Mouse (Mus musculus) common myeloid progenitor, adult 5-6 weeks (primary cell): ENCODE measurements around the gene Svs5. TPM values are rescaled to one million over a fixed set of nuclear protein-coding genes. Genes with fewer than 3 reads are reported as not detected.

Source experiments
- ATAC-seq: replicated peaks from 2 replicates; pipeline ENCODE4 v1.8.0; 2016; ENCODE audit warnings: low read depth, mild to moderate bottlenecking, moderate TSS enrichment, inconsistent platforms; ENCODE audit not compliant: poor library complexity, severe bottlenecking
- total RNA-seq: library from RNA; stranded (forward); fragments of 200-1000, 187-1606 nt; gene quantifications from 2 replicates; pipeline ENCODE4 v1.2.3, GENCODE M21; 2017

Svs5 gene
- total RNA-seq, 1 experiment from 2014 or later: not detected

DNA sequence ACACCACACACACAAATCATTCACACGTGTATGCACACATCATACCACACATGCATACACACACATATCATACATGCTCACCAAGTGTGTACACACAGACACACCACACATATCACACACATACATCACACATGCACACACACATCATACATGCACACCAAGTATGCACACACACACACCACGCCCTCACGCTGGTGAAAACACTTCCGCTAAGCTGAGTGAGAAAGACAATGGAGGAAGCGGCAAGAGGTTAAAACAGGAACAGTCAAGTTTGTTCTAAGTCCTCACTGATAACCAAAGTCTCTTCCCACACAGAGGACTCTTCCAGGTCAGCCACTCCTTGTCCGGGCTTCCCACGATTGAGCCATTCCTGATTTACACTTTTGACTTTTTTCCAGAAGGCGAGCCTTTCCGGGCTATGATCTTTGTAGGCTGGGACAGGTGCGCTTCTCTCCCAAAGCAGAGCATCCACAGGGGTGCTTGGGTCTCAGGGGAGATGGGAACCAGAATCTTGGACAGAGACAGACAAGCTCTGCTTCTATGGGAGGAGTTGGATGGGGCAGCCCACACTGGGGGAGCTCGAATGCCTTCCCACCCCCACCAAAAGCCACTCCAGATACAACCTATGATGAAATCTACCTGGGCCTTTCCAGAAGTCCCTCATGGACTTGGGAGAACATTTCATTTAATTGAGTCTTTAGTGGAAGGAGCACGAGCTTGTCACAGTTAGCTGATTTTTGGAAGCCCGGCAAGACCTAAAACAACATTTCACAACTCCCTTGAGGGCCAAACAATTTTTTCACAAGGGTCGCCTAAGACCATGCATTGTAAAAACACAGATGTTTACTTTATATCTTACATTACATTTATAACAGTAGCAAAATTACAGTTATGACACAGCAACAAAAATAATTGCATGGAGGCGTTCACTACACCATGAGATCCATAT lies 45.2 kb downstream of the Svs5 start:
- no peak for ATAC-seq

GRCm38 (mm10) chr2:164381726-164382125 lies 49.2 kb downstream of the Svs5 start:
- ATAC-seq: no peak

- no peak for ATAC-seq
These were observed 50.4 kb downstream of the Svs5 start for GRCm38 (mm10) chr2:164382971-164383370.

Other genes starting within 250 kb of the Svs5 start
- 0.59 TPM in 1 of 2 replicates, not detected in the other for gene Kcns1, start 161.6 kb upstream of the Svs5 start, total RNA-seq
- not detected in 2 replicates for gene Wfdc5, start 150.0 kb upstream of the Svs5 start, total RNA-seq
- not detected in 2 replicates for gene Wfdc12, start 142.1 kb upstream of the Svs5 start, total RNA-seq
- not detected in 2 replicates for gene Wfdc15a, start 132.6 kb upstream of the Svs5 start, total RNA-seq
- gene Wfdc15b, start 111.1 kb upstream of the Svs5 start, total RNA-seq: not detected in 2 replicates
- not detected in 2 replicates for gene Svs2, start 94.3 kb upstream of the Svs5 start, total RNA-seq
- not detected in 2 replicates for gene Svs3b, start 76.1 kb upstream of the Svs5 start, total RNA-seq
- gene Svs4, start 54.3 kb upstream of the Svs5 start, total RNA-seq: not detected in 2 replicates
- gene Svs3a, start 43.5 kb upstream of the Svs5 start, total RNA-seq: not detected in 2 replicates
- gene Svs6, start 16.0 kb upstream of the Svs5 start, total RNA-seq: not detected in 2 replicates
- gene Slpi, start 56.4 kb downstream of the Svs5 start, total RNA-seq: 10.1 and 10.4 TPM in 2 replicates
- not detected in 2 replicates for gene Rbpjl, start 70.4 kb downstream of the Svs5 start, total RNA-seq
- not detected in 2 replicates for gene Matn4, start 72.4 kb downstream of the Svs5 start, total RNA-seq
- 0.05 TPM in 1 of 2 replicates, not detected in the other for gene Sdc4, start 111.1 kb downstream of the Svs5 start, total RNA-seq
- 8.9 and 13.4 TPM in 2 replicates for gene Sys1, start 124.2 kb downstream of the Svs5 start, total RNA-seq
- 0.46 TPM in 1 of 2 replicates, not detected in the other for gene Gm20458, start 128.2 kb downstream of the Svs5 start, total RNA-seq
- not detected in 2 replicates for gene Trp53tg5, start 141.0 kb downstream of the Svs5 start, total RNA-seq
- 0.18 TPM in 1 of 2 replicates, not detected in the other for gene Dbndd2, start 153.4 kb downstream of the Svs5 start, total RNA-seq
- 30.6 and 33.2 TPM in 2 replicates for gene Pigt, start 164.8 kb downstream of the Svs5 start, total RNA-seq
- not detected in 2 replicates for gene Wfdc2, start 229.7 kb downstream of the Svs5 start, total RNA-seq
- not detected in 2 replicates for gene Spint3, start 240.7 kb downstream of the Svs5 start, total RNA-seq